Mouse (Mus musculus) embryonic fibroblast, embryonic 13.5 days (primary cell): ENCODE measurements around the gene Arhgap17. TPM values are rescaled to one million over a fixed set of nuclear protein-coding genes. Genes with fewer than 3 reads are reported as not detected.

Source experiments
- H3K27ac ChIP-seq: 2 replicates; pipeline ENCODE4 v1.5.1; 2012; ENCODE audit warnings: low read length, control low read depth, inconsistent platforms; ENCODE audit not compliant: insufficient read depth
- H3K4me1 ChIP-seq: 2 replicates; pipeline ENCODE4 v1.6.1; 2011; ENCODE audit warnings: low read length; ENCODE audit not compliant: control insufficient read depth, insufficient read depth
- H3K4me3 ChIP-seq: 2 replicates; pipeline ENCODE4 v1.5.1; 2011; ENCODE audit warnings: mild to moderate bottlenecking, control low read depth, low read length; ENCODE audit not compliant: insufficient read depth
- CTCF ChIP-seq: IDR thresholded peaks from 2 replicates; pipeline ENCODE4 v1.5.1; 2011; ENCODE audit warnings: mild to moderate bottlenecking, control low read depth, low read length, moderate library complexity, borderline replicate concordance; ENCODE audit not compliant: insufficient read depth
- POLR2A ChIP-seq: IDR thresholded peaks from 2 replicates; pipeline ENCODE4 v1.6.1; 2011; ENCODE audit warnings: low read depth, mild to moderate bottlenecking, control low read depth, low read length, moderate library complexity
- polyA plus RNA-seq: library from polyadenylated mRNA; stranded (reverse); fragments of >200 nt; gene quantifications from 2 replicates; pipeline ENCODE4 v1.2.4, GENCODE M21; 2011; ENCODE audit warnings: low read depth; ENCODE audit not compliant: missing spikeins, insufficient read length

Arhgap17 gene
- polyA plus RNA-seq, 1 experiment = 30.7 TPM

DNA sequence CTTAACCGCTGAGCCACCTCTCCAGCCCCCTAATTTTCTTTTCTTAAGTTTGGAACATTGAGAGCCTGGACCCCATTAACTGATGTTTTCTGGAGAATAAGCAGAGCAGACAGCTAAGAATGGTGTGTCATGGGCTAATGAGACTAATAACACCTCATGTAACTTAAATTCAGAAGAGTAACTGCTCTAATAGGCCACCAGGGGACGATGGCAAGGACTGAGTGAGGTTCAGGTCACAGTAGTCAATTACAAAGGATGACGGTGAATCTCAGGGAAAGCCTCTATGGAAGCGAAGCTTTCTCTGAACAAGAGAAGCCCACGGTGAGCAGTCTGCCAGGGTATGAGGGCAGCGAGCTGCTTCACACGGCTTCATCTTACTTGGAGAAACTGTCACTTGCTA is 74.3 kb downstream of the Arhgap17 start:
- H3K4me1 ChIP-seq = peaks cover 8% of the 10 kb centered on the region
- TF ChIP-seq CTCF = no peak
- TF ChIP-seq POLR2A = no peak
- H3K27ac ChIP-seq = no peak overlapping the region
- no peak overlapping the region for H3K4me3 ChIP-seq

DNA sequence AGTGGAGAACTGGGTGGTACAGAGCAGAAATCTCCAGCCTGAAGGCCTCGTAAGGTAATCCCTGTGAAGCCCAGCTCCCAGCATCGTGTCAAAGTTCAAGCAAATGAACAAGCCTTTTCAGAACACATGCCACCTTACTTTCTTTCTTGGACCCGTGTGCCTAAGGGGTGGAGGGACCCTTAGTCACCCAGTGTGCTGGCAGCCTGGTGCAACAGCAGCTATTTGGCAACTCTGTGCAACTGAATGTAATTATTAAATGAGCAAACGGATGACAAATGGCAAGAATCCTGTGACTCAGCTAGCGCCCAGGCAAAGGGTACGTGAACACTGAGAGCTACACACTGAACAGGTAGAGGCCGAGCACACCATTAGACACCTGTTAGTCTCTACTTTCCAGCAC is 75.8 kb downstream of the Arhgap17 start:
- Histone ChIP-seq H3K4me3 (no peak overlapping the region), H3K27ac (no peak overlapping the region), H3K4me1 (peaks cover 8% of the 10 kb centered on the region)
- TF ChIP-seq CTCF (no peak), POLR2A (no peak)

DNA sequence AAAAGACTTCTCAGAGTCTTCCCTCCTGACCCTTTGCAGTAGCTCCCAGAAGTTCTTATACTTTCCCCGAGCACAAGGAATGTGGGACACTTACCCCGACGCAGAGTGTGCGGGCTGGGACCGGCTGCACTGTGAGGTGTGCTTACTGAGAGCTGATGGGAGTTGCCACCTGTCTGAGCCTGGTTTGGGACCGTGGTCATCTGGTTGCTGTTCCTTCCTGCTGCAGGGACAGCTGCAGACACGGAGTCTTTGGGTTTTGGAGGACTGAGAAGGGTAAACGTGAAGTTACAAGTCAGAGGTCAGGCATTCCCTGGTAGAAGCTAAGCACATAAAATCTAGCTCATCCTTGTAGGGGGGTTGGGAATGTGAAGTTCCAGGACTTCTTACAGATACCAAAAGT is 77.8 kb downstream of the Arhgap17 start:
- H3K4me3 ChIP-seq = no peak overlapping the region
- H3K4me1 ChIP-seq = peaks cover 6% of the 10 kb centered on the region
- H3K27ac ChIP-seq = no peak overlapping the region
- no peak for TF ChIP-seq POLR2A
- TF ChIP-seq CTCF = no peak

DNA sequence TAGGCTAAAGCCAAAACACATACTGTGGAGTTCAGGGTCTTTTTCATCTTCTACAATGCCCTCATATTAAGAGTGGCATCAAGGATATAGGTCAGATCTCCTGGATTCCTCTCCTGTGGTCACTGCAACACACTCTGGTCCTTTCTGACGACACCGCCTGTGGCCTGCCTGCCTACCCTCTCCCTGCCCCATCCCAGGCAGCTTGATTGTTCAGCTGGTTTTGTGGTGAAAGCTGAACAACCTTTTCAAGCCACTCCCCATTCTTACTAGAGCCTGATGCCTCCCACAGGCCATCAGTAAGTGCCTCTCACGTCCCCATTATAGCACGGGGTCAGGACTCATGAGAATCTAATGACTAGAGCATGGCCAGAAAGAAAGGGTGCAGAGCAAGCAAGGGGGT is 80.5 kb downstream of the Arhgap17 start:
- Histone ChIP-seq H3K4me1 (peaks cover 10% of the 10 kb centered on the region), H3K4me3 (no peak overlapping the region), H3K27ac (no peak overlapping the region)
- TF ChIP-seq CTCF (no peak), POLR2A (no peak)

DNA sequence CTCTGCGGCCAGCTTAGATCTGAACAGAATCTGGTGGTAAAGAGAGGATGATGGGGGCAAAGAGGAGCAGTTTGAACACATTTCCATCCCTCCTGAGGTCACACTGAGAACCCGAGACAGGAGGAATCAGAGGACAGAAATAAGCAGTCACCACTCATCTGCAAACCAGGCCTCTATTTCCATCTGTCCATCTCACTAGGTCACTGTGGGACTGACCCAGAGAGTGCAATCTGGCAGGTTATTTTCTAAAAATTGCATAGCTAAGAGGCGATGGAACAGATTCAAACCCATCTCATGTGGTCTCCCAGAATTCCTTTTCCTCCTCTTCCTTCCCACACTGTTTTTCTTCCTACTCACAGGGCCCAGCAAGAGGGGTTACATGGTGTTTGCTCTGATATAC is 81.8 kb downstream of the Arhgap17 start:
- no peak overlapping the region for H3K4me3 ChIP-seq
- no peak for TF ChIP-seq CTCF
- no peak for TF ChIP-seq POLR2A
- peaks cover 4% of the 10 kb centered on the region; the same call in 1 of the 2 replicates for H3K4me1 ChIP-seq
- no peak overlapping the region for H3K27ac ChIP-seq

DNA sequence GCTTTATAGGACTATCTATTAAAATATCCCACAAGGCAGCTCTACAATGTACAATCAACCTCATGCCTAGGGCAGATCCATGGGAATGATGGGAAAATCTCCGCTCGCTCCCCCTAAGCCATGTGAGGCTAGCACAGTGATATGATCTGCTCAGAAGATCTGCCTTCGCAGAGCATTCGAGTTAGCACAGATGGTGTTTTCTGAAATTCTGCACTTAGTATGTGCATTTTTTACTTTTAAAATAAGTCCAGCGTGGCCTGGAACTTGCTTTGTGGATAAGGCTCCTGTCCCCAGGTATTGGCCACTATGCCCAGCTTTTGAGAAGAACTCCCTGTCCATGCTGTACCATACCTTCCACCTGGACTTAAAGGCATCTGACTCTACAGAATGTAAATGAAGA is 83.8 kb downstream of the Arhgap17 start:
- Histone ChIP-seq H3K27ac (no peak overlapping the region), H3K4me3 (no peak overlapping the region)
- TF ChIP-seq POLR2A (no peak), CTCF (no peak)

DNA sequence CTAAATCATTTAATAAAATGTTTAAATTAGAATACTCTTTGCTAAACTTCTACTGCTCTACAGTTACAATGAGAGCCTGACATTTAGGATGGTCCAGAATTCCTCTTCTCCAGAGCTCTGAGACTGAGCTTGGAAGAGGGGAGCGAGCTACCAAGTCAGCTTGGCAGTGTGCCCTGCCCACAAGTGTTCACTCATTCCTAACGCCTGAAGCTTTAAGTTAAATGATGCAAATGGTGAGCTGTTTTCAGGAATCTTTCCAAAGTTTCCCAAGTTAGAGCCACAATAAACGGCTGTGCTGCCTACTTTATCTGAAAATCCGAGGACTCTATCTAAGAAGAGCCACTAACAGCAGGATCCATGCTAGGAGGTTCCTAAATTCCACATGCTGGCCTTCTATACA is 85.9 kb downstream of the Arhgap17 start:
- H3K4me3 ChIP-seq = no peak overlapping the region
- H3K27ac ChIP-seq = no peak overlapping the region
- TF ChIP-seq POLR2A (no peak), CTCF (no peak)
- H3K4me1 ChIP-seq = peaks cover 4% of the 10 kb centered on the region; the same call in 1 of the 2 replicates

More for the DNA sequence above, 83.8 kb downstream of the Arhgap17 start:
- peaks cover 4% of the 10 kb centered on the region; the same call in 1 of the 2 replicates for H3K4me1 ChIP-seq

DNA sequence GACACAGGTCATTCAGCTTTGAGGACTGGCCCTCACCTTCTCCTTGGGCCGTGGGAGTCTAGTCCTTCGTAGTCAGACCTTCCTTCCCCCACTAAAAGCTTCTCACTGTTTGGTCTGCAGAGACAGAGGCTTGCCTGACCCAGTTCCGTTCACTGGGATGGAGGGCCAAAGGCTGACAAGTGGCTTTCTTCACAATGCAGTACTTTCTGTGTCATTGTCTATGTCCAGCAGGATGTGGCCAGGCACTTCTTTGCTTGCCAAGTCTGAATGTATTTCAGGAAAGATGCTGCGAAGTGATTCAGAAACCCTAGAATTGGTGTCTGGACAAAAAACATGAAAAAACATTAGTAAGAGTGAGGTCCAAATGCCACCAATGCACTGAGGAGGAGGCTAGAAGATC is 89.9 kb downstream of the Arhgap17 start:
- H3K4me3 ChIP-seq = no peak overlapping the region
- H3K4me1 ChIP-seq = peaks cover 4% of the 10 kb centered on the region; the same call in 1 of the 2 replicates
- no peak for TF ChIP-seq CTCF
- TF ChIP-seq POLR2A = no peak
- no peak overlapping the region for H3K27ac ChIP-seq

DNA sequence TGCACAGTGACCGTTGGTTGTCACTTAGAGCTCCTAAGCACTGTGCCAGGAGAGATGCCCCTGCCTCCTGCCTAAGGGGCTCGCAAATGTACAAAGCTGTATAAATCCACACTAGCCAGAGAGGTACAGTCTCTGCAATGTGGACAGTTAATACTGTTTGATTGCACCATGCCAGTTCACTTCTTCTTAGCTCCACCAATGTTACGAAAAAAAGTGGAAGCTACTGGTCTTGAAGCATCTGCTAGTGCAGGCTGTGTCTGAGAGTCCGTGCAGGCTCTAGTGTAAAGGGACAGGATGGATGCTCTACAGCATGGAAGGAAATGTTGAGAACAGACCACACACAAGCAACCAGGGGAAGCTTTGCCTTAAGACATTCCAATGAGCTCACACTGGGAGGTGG is 93.1 kb downstream of the Arhgap17 start:
- Histone ChIP-seq H3K4me1 (no peaks in the 10 kb centered on the region), H3K4me3 (no peak overlapping the region), H3K27ac (no peak overlapping the region)
- TF ChIP-seq POLR2A (no peak), CTCF (no peak)

DNA sequence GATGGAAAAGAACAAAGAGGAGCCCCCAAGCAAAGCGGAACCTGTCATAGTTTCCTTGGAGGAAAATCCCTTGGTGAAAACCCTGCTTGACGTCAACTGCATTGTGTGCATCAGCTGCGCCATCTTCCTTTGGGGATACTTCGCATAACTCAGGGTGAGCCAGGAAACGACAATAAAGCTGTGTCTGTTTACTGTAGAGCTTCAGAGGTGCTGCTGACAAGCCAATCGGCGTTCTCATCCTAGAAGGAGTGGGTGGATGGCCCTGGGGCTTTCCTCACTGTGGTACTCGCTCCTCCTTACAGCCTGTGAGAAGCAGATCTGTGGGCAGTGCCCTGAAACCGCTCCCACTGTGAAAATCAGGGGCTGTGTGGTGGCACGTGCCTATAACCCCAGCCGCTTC is 96.7 kb downstream of the Arhgap17 start:
- no peak overlapping the region for H3K4me3 ChIP-seq
- no peaks in the 10 kb centered on the region for H3K4me1 ChIP-seq
- TF ChIP-seq POLR2A = no peak
- no peak for TF ChIP-seq CTCF
- no peak overlapping the region for H3K27ac ChIP-seq

DNA sequence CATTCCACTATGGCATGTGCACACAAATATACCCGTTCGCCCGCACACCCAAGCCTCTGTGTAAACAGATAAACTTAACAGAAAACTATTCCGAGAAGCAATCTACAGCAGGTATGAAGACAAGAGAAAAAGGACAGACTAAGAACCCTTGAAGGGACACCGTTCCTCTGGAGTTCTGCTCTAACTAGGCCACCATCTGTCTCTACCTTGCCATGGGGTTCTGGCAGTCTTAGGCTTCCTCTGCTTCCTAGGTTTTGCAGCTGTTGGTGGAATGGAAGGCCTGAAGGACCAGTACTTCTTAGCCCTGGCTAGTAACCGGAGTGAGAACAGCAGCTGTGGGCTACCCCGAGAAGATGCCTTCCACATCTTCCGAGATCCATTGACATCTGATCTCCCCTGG is 111.6 kb downstream of the Arhgap17 start:
- TF ChIP-seq CTCF = no peak
- no peak for TF ChIP-seq POLR2A
- Histone ChIP-seq H3K27ac (no peak overlapping the region), H3K4me3 (no peak overlapping the region), H3K4me1 (no peaks in the 10 kb centered on the region)
